Mouse (Mus musculus) heart, adult 2 months (tissue): ENCODE measurements at regions not wholly inside any gene's neighbourhood (a gene's known extent, or its start where the extent isn't known, plus 50 kb on each side); places are given as distances from the start of the nearest gene placed in this dataset.

ENCODE experiments used
- CTCF ChIP-seq: fragments of 200-600 bp; IDR thresholded peaks from 2 replicates; pipeline ENCODE4 v1.8.1; 2022; ENCODE audit warnings: antibody characterized with exemption, mild to moderate bottlenecking, moderate library complexity
- EP300 ChIP-seq: fragments of 200-500 bp; IDR thresholded peaks from 2 replicates; pipeline ENCODE4 v1.6.1; 2011; ENCODE audit warnings: low read depth, low read length, control low read depth; ENCODE audit not compliant: insufficient read depth
- POLR2A ChIP-seq: fragments of 200-500 bp; IDR thresholded peaks from 2 replicates; pipeline ENCODE4 v1.6.1; 2011; ENCODE audit warnings: mild to moderate bottlenecking, low read depth, low read length, control low read depth; ENCODE audit not compliant: insufficient read depth

DNA sequence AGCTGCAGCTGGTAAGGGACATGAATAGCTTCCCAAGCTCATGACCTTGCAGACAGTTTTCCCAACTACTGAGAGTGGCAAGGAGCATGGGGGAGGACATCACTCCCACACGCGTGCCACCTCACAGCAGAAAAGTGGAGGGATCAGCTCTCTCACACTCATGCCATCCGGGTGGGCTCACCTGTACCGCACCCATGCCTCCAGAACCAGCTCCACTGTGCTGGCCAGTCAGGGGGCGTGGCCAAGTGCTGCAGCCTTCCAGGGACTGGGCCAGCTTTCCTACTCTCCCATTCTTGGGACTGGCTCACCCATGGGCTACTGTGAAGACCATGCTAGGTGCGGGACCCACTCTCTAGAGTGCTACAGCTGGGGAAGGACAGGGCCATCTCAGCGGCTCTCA is 88.4 kb upstream of the Klf13 start:
- TF ChIP-seq CTCF (no peak), POLR2A (no peak), EP300 (no peak)
